Mouse (Mus musculus): ENCODE results near the gene Wdr81.
A peak's percentile ranks its signal among the peaks of the same experiment; 100 is the strongest.

The Wdr81 gene

GRCm38 (mm10) chr11:75453991-75454930 lies at the start of gene Wdr81:
Wdr81 (minus strand) TSS chr11:75454717.
- peak; percentile 86 for ATAC-seq (ENCODE audit: low TSS enrichment)

GRCm38 (mm10) chr11:75498126-75498525 lies 43.6 kb upstream of the Wdr81 start:
- ATAC-seq (ENCODE audit: low TSS enrichment), result no peak

GRCm38 (mm10) chr11:75494296-75495049 lies 40.0 kb upstream of the Wdr81 start:
- no peak for ATAC-seq (ENCODE audit: low TSS enrichment)

GRCm38 (mm10) chr11:75487496-75487895 lies 33.0 kb upstream of the Wdr81 start:
- no peak for ATAC-seq (ENCODE audit: low TSS enrichment)

GRCm38 (mm10) chr11:75486601-75487285 lies 32.2 kb upstream of the Wdr81 start, which contains the start of gene Prpf8:
Prpf8 (plus strand) TSS chr11:75486816.
- ATAC-seq (ENCODE audit: low TSS enrichment), result peak; percentile 100

GRCm38 (mm10) chr11:75486192-75486591 lies 31.7 kb upstream of the Wdr81 start:
- no peak for ATAC-seq (ENCODE audit: low TSS enrichment)

GRCm38 (mm10) chr11:75473376-75473775 lies 18.9 kb upstream of the Wdr81 start:
- no peak for ATAC-seq (ENCODE audit: low TSS enrichment)

GRCm38 (mm10) chr11:75472469-75473081 lies 18.1 kb upstream of the Wdr81 start:
- ATAC-seq (ENCODE audit: low TSS enrichment), result no peak

- no peak for ATAC-seq (ENCODE audit: low TSS enrichment)
These were observed 16.2 kb upstream of the Wdr81 start for GRCm38 (mm10) chr11:75470675-75471074.

GRCm38 (mm10) chr11:75469261-75469660 lies 14.7 kb upstream of the Wdr81 start:
- ATAC-seq (ENCODE audit: low TSS enrichment), result no peak

GRCm38 (mm10) chr11:75468410-75468809 lies 13.9 kb upstream of the Wdr81 start:
- peak; percentile 24; the same call in 1 of the 2 replicates for ATAC-seq (ENCODE audit: low TSS enrichment)

- peak; percentile 60; the same call in 1 of the 2 replicates for ATAC-seq (ENCODE audit: low TSS enrichment)
These were observed 13.1 kb upstream of the Wdr81 start for GRCm38 (mm10) chr11:75467512-75468215.

- no peak for ATAC-seq (ENCODE audit: low TSS enrichment)
These were observed 12.4 kb upstream of the Wdr81 start for GRCm38 (mm10) chr11:75466731-75467505.

GRCm38 (mm10) chr11:75465051-75465450 lies 10.5 kb upstream of the Wdr81 start:
- no peak for ATAC-seq (ENCODE audit: low TSS enrichment)

GRCm38 (mm10) chr11:75464417-75464816 lies 9.9 kb upstream of the Wdr81 start:
- ATAC-seq (ENCODE audit: low TSS enrichment), result no peak

GRCm38 (mm10) chr11:75463624-75464023 lies 9.1 kb upstream of the Wdr81 start:
- no peak for ATAC-seq (ENCODE audit: low TSS enrichment)

- no peak for ATAC-seq (ENCODE audit: low TSS enrichment)
These were observed 8.4 kb upstream of the Wdr81 start for GRCm38 (mm10) chr11:75462865-75463336.

GRCm38 (mm10) chr11:75462253-75462783 lies 7.8 kb upstream of the Wdr81 start:
- no peak for ATAC-seq (ENCODE audit: low TSS enrichment)

- no peak for ATAC-seq (ENCODE audit: low TSS enrichment)
These were observed 7.3 kb upstream of the Wdr81 start for GRCm38 (mm10) chr11:75461743-75462252.
